ENCODE assay signal across 7 mouse cellular contexts in the genomic region with DNA sequence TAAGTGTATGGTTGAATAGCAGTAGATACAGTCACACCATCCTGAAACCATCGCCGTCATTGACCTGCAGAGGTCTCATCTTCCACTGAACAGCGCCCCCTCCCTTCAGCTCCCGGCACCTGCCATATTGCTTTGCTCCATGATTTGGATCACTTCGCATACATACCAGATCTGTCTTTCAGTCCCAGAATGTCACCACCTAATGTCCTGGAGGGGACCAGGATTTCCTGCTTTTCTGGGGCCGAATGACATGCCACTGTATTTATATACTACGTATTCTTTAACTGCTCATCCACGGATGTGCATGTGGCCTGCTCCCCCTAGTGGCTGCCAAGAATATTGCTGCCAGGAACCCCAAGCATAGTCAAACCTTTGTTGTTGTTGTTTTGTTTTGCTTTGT. TPM values are rescaled to one million over a fixed set of nuclear protein-coding genes. Genes with fewer than 3 reads are reported as not detected.
DNase-seq lines count a peak whose midpoint lies in the region; ATAC-seq and TF ChIP-seq lines count a peak whose summit lies in the region.

No protein-coding gene starts in this region.

- no peaks in the 10 kb centered on the region for H3K4me1 ChIP-seq in cortical plate, adult 2 months (ENCODE audit: control insufficient read depth, insufficient read depth, low read length)
- H3K4me1 ChIP-seq in intestine, embryonic 14.5 days (replicated peaks; ENCODE audit: control insufficient read depth, insufficient read depth, low read length) = no peaks in the 10 kb centered on the region

- peak overlapping the region; percentile 35 for H3K4me3 ChIP-seq in cortical plate, adult 2 months (ENCODE audit: insufficient read depth, low read length)
- H3K4me3 ChIP-seq in intestine, embryonic 14.5 days (ENCODE audit: low read depth, low read length) = peak overlapping the region; percentile 29

- no peak for TF ChIP-seq POLR2A in cortical plate, adult 2 months (IDR thresholded peaks at IDR 0.05; ENCODE audit: extremely low read depth, insufficient read depth, low read length)

- H3K36me3 ChIP-seq in intestine, embryonic 14.5 days (ENCODE audit: control insufficient read depth, insufficient read depth, low read length) = no peaks in the 10 kb centered on the region

- peak; percentile 49 for DNase-seq in adipocyte (ENCODE audit: low spot score)
- DNase-seq in gastrocnemius, adult 8-10 months (ENCODE audit: low spot score in 2 of 2) = peak; percentile 20 to 31
- peak; percentile 88 for DNase-seq in intestine, embryonic 14.5 days (ENCODE audit: low spot score)
- peak; percentile 70 to 79 for DNase-seq in left cerebral cortex, postnatal 10 days (ENCODE audit: extremely low spot score in 1 of 2, low spot score in 2 of 2)
- peak; percentile 61 for DNase-seq in right cerebral cortex, postnatal 25 days

- intact Hi-C loops in left cerebral cortex, postnatal 10 days (cut with DNase I) = loop anchor here (1.0 to 5.0 kb wide), 2 partner anchors 60 to 254 kb away; no protein-coding TSS in a partner anchor

- no peaks in the 10 kb centered on the region for H3K27me3 ChIP-seq in intestine, embryonic 14.5 days (replicated peaks; ENCODE audit: control insufficient read depth, insufficient read depth, low read length)

- peak overlapping the region; percentile 45 for H3K4me2 ChIP-seq in intestine, embryonic 14.5 days (ENCODE audit: low read length)

- no peak overlapping the region for H3K9ac ChIP-seq in intestine, embryonic 14.5 days (ENCODE audit: low read length)

- 0 out of 2 replicates have a peak, but pooled peaks have one; percentile 66 for ATAC-seq in intestine, embryonic 14.5 days (replicated peaks; ENCODE audit: low FRiP score, low TSS enrichment, low read depth)
- ATAC-seq in megakaryocyte progenitor cell, adult 5-6 weeks (replicated peaks; ENCODE audit: poor library complexity) = peak; percentile 96

- TF ChIP-seq CTCF in cortical plate, adult 2 months (IDR thresholded peaks at IDR 0.05; ENCODE audit: extremely low read depth, insufficient read depth, low read length) = peak; percentile 80

- no peaks in the 10 kb centered on the region for H3K9me3 ChIP-seq in intestine, embryonic 14.5 days (ENCODE audit: control insufficient read depth, low read length)

- no peak overlapping the region for H3K27ac ChIP-seq in cortical plate, adult 2 months (ENCODE audit: insufficient read depth, low read length)
- H3K27ac ChIP-seq in intestine, embryonic 14.5 days (ENCODE audit: low read depth) = no peak overlapping the region

- WGBS in intestine, embryonic 14.5 days = 9% methylated on average over 8 of the region's 8 CpGs

RNA-seq across cellular contexts. Expression of gene C1qtnf9, which starts 3.1 kb away (rescaled TPM):
- 0.31 and 0.36 TPM in 2 replicates for polyA plus RNA-seq in cortical plate, adult 2 months (2012; rRNA removed)
- 10 to 100 TPM; 11.8 to 23.1 (median 15.8) TPM for total RNA-seq in gastrocnemius, adult 8-10 months (2022)
- 0.12 and 0.15 TPM in 2 replicates for polyA plus RNA-seq in intestine, embryonic 14.5 days (2014; fragmentation: Nextera tagmentation; extraction: Ambion mirVana)
- not detected for total RNA-seq in left cerebral cortex, postnatal 10 days (2021)
- not detected in 2 replicates for total RNA-seq in megakaryocyte progenitor cell, adult 5-6 weeks (2015)
- total RNA-seq in megakaryocyte progenitor cell, adult 5-6 weeks (2017) = not detected in 2 replicates

RNA-seq across cellular contexts. Expression of gene Mipep, which starts 13.3 kb away (rescaled TPM):
- polyA plus RNA-seq in cortical plate, adult 2 months (2012; rRNA removed) = 15.7 and 18.5 TPM in 2 replicates
- 10 to 100 TPM; 35.0 to 37.7 (median 36.3) TPM for total RNA-seq in gastrocnemius, adult 8-10 months (2022)
- 21.0 and 21.2 TPM in 2 replicates for polyA plus RNA-seq in intestine, embryonic 14.5 days (2014; fragmentation: Nextera tagmentation; extraction: Ambion mirVana)
- total RNA-seq in left cerebral cortex, postnatal 10 days (2021) = 10 to 100 TPM; 23.1 to 23.4 TPM
- 15.8 and 20.6 TPM in 2 replicates for total RNA-seq in megakaryocyte progenitor cell, adult 5-6 weeks (2015)
- total RNA-seq in megakaryocyte progenitor cell, adult 5-6 weeks (2017) = 23.1 and 24.2 TPM in 2 replicates

Comparison
In these comparisons a context has a peak if more than half of its experiments do, and no peak if none do; other contexts are left out.
1. DNase-seq: peak in every context shown above with its lines; median percentile 88 in intestine, embryonic 14.5 days; 74 in left cerebral cortex, postnatal 10 days; 61 in right cerebral cortex, postnatal 25 days; 49 in adipocyte; 26 in gastrocnemius, adult 8-10 months.
2. RNA of gene C1qtnf9, which starts 3.1 kb away (total RNA-seq): 11.8 to 23.1 TPM in gastrocnemius, adult 8-10 months; not detected in left cerebral cortex, postnatal 10 days and not detected in megakaryocyte progenitor cell, adult 5-6 weeks; every median in the first group is over 10 times any median in the second.